Mouse (Mus musculus) Muller cell, postnatal 12 days (primary cell): ENCODE results near the gene Bcar1.

Experiments
- DNase-seq: peaks from one replicate; pipeline ENCODE4 v3.0.0-alpha.2; 2015; ENCODE audit errors: inconsistent ontology term

The Bcar1 gene

GRCm38 (mm10) chr8:111743792-111744696, at the start of gene Bcar1:
Gene Bcar1 (minus strand): TSS chr8:111743809.
- peak; percentile 79 for DNase-seq

- peak; percentile 32 for DNase-seq
Observed at GRCm38 (mm10) chr8:111789639-111790038, 46.0 kb upstream of the Bcar1 start.

- DNase-seq = no peak
Observed at GRCm38 (mm10) chr8:111789200-111789599, 45.6 kb upstream of the Bcar1 start.

GRCm38 (mm10) chr8:111788497-111788896, 44.9 kb upstream of the Bcar1 start:
- DNase-seq = no peak

GRCm38 (mm10) chr8:111788085-111788484, 44.5 kb upstream of the Bcar1 start:
- no peak for DNase-seq

GRCm38 (mm10) chr8:111787683-111788082, 44.1 kb upstream of the Bcar1 start:
- no peak for DNase-seq

- peak; percentile 24 for DNase-seq
Observed at GRCm38 (mm10) chr8:111786701-111787588, 43.3 kb upstream of the Bcar1 start.

GRCm38 (mm10) chr8:111786116-111786515, 42.5 kb upstream of the Bcar1 start:
- no peak for DNase-seq

- DNase-seq = no peak
Observed at GRCm38 (mm10) chr8:111782671-111783394, 39.2 kb upstream of the Bcar1 start.

- no peak for DNase-seq
Observed at GRCm38 (mm10) chr8:111782161-111782560, 38.6 kb upstream of the Bcar1 start.

GRCm38 (mm10) chr8:111780697-111781424, 37.3 kb upstream of the Bcar1 start:
- DNase-seq = no peak

GRCm38 (mm10) chr8:111779690-111780089, 36.1 kb upstream of the Bcar1 start:
- DNase-seq = peak; percentile 40

GRCm38 (mm10) chr8:111778801-111779200, 35.2 kb upstream of the Bcar1 start:
- peak; percentile 45 for DNase-seq

- no peak for DNase-seq
Observed at GRCm38 (mm10) chr8:111776492-111776891, 32.9 kb upstream of the Bcar1 start.

GRCm38 (mm10) chr8:111775766-111776165, 32.2 kb upstream of the Bcar1 start:
- no peak for DNase-seq

GRCm38 (mm10) chr8:111773476-111773875, 29.9 kb upstream of the Bcar1 start:
- no peak for DNase-seq

GRCm38 (mm10) chr8:111773057-111773456, 29.4 kb upstream of the Bcar1 start:
- no peak for DNase-seq

- no peak for DNase-seq
Observed at GRCm38 (mm10) chr8:111772083-111772482, 28.5 kb upstream of the Bcar1 start.

GRCm38 (mm10) chr8:111771625-111772020, 28.0 kb upstream of the Bcar1 start:
- DNase-seq = no peak

GRCm38 (mm10) chr8:111770958-111771624, 27.5 kb upstream of the Bcar1 start:
- no peak for DNase-seq
